Mouse (Mus musculus) heart, embryonic 15.5 days (tissue): ENCODE measurements around the gene Ino80d. TPM values are rescaled to one million over a fixed set of nuclear protein-coding genes. Genes with fewer than 3 reads are reported as not detected.

ENCODE experiments used
- ATAC-seq: fragments of 200-750 bp; cut with Nextera tagmentation; replicated peaks from 2 replicates; pipeline ENCODE4 v1.8.0; 2017; ENCODE audit warnings: low read depth, moderate TSS enrichment; ENCODE audit not compliant: insufficient number of reproducible peaks, insufficient read depth, low FRiP score
- H3K27ac ChIP-seq: fragments of 300-500 bp; sonication (generic); 2 replicates; pipeline ENCODE4 v1.5.1; 2015; ENCODE audit warnings: mild to moderate bottlenecking, inconsistent platforms
- H3K27me3 ChIP-seq: fragments of 300-500 bp; sonication (generic); 2 replicates; pipeline ENCODE4 v1.6.1; 2015; ENCODE audit warnings: inconsistent platforms
- H3K36me3 ChIP-seq: fragments of 300-500 bp; sonication (generic); 2 replicates; pipeline ENCODE4 v1.6.1; 2015; ENCODE audit warnings: mild to moderate bottlenecking, inconsistent platforms
- H3K4me1 ChIP-seq: fragments of 300-500 bp; sonication (generic); replicated peaks from 2 replicates; pipeline ENCODE4 v1.6.1; 2015; ENCODE audit warnings: inconsistent platforms
- H3K4me2 ChIP-seq: fragments of 300-500 bp; sonication (generic); 2 replicates; pipeline ENCODE4 v1.6.1; 2015; ENCODE audit warnings: inconsistent platforms, mild to moderate bottlenecking, moderate library complexity
- H3K4me3 ChIP-seq: fragments of 300-500 bp; sonication (generic); 2 replicates; pipeline ENCODE4 v1.5.1; 2015; ENCODE audit warnings: mild to moderate bottlenecking, inconsistent platforms
- H3K9ac ChIP-seq: fragments of 300-500 bp; sonication (generic); 2 replicates; pipeline ENCODE4 v1.6.1; 2015; ENCODE audit warnings: mild to moderate bottlenecking, inconsistent platforms
- H3K9me3 ChIP-seq: fragments of 300-500 bp; sonication (generic); replicated peaks from 2 replicates; pipeline ENCODE4 v1.6.1; 2016; ENCODE audit warnings: inconsistent platforms
- WGBS: fragments of 180-500 bp; shearing (Covaris S2); methylation state at CpG from one replicate; pipeline ENCODE4 v1.1.7; 2015; ENCODE audit warnings: mixed read lengths; 5-methylcytosine and 5-hydroxymethylcytosine counted together
- polyA plus RNA-seq: library from polyadenylated mRNA; unstranded; fragments of >200 nt; fragmentation: Nextera tagmentation; extraction: Ambion mirVana; gene quantifications from 2 replicates; pipeline ENCODE4 v1.2.1, GENCODE M21; 2015

Ino80d gene
- polyA plus RNA-seq, 1 experiment from 2014 or later, result 7.1 TPM

- no peak overlapping the region for H3K27ac ChIP-seq
- no peak overlapping the region for H3K4me3 ChIP-seq
- H3K4me2 ChIP-seq, result no peak overlapping the region
- H3K27me3 ChIP-seq, result no peaks in the 10 kb centered on the region
- H3K9me3 ChIP-seq, result no peaks in the 10 kb centered on the region; the same call in 1 of the 2 replicates
- peaks cover 62% of the 10 kb centered on the region for H3K36me3 ChIP-seq
- peaks cover 3% of the 10 kb centered on the region; the same call in 1 of the 2 replicates for H3K4me1 ChIP-seq
- 85% methylated on average over 6 of the region's 6 CpGs for WGBS
- no peak for ATAC-seq
- no peak overlapping the region for H3K9ac ChIP-seq
These were observed 7.5 kb upstream of the Ino80d start for GRCm38 (mm10) chr1:63122005-63122404.

DNA sequence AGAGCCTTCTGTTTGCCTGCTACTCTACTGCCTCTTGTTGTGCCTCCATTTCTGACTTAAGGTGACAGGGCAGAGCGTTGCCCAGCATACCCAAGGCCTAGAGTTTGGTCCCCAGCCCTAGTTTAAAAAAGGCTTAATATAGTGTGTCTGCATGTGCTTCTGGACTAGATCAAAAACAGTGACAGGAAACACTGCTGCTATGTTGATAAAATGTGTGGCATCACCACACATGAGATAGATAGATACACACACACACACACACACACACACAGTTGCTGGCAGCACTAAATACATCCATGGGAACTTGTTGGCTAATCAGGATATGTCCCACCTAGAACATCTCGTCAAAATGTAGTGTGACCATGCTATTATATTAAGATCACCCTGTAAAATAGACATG is 5.9 kb upstream of the Ino80d start:
- Histone ChIP-seq H3K27ac (no peak overlapping the region), H3K36me3 (peaks cover 59% of the 10 kb centered on the region), H3K4me3 (no peak overlapping the region), H3K27me3 (no peaks in the 10 kb centered on the region), H3K9me3 (no peaks in the 10 kb centered on the region; the same call in 1 of the 2 replicates), H3K4me1 (peaks cover 16% of the 10 kb centered on the region), H3K4me2 (no peak overlapping the region), H3K9ac (no peak overlapping the region)
- no peak for ATAC-seq
- 89% methylated on average over 2 of the region's 2 CpGs for WGBS

- 84% methylated on average over 4 of the region's 4 CpGs for WGBS
- peaks cover 59% of the 10 kb centered on the region for H3K36me3 ChIP-seq
- ATAC-seq, result no peak
- H3K27ac ChIP-seq, result no peak overlapping the region
- no peaks in the 10 kb centered on the region for H3K27me3 ChIP-seq
- H3K4me1 ChIP-seq, result peaks cover 16% of the 10 kb centered on the region
- H3K9me3 ChIP-seq, result no peaks in the 10 kb centered on the region; the same call in 1 of the 2 replicates
- H3K9ac ChIP-seq, result no peak overlapping the region
- no peak overlapping the region for H3K4me3 ChIP-seq
- H3K4me2 ChIP-seq, result no peak overlapping the region
These were observed 5.2 kb upstream of the Ino80d start for GRCm38 (mm10) chr1:63119675-63120074.

DNA sequence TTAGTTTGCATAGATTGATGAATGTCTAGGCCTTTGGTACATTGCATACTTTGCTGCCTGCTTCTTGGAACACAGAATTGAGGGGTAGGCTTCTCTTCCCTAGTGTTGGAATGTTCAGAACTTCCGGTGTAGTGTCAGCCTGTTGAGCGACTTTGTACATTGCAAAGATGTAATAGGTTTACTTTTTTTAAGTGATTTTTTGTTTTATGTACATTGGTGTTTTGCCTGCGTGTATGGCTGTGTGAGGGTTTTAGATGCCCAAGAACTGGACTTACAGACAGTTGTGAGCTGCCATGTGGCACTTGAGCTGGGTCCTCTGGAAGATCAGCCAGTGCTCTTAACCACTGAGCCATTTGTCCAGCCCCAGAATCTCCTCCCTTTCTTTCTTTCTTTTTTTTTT is 1.1 kb upstream of the Ino80d start:
- WGBS, result 27% methylated on average over 3 of the region's 3 CpGs
- peak overlapping the region; percentile 99; the same call in 1 of the 2 replicates for H3K9ac ChIP-seq
- ATAC-seq, result no peak

GRCm38 (mm10) chr1:63115096-63115495 is 629 bp upstream of the Ino80d start:
- Histone ChIP-seq H3K27ac (peak overlapping the region; percentile 96), H3K9me3 (no peaks in the 10 kb centered on the region), H3K36me3 (peaks cover 16% of the 10 kb centered on the region), H3K4me3 (peak overlapping the region; percentile 95), H3K9ac (peak overlapping the region; percentile 99), H3K4me1 (peaks cover 27% of the 10 kb centered on the region), H3K27me3 (no peaks in the 10 kb centered on the region), H3K4me2 (peak overlapping the region; percentile 72)
- WGBS, result 19% methylated on average over 4 of the region's 4 CpGs
- no peak for ATAC-seq

More for the DNA sequence above, 1.1 kb upstream of the Ino80d start:
- Histone ChIP-seq H3K27me3 (no peaks in the 10 kb centered on the region), H3K27ac (peak overlapping the region; percentile 96), H3K4me3 (peak overlapping the region; percentile 95), H3K36me3 (peaks cover 20% of the 10 kb centered on the region), H3K4me2 (peak overlapping the region; percentile 72), H3K9me3 (no peaks in the 10 kb centered on the region; the same call in 1 of the 2 replicates), H3K4me1 (peaks cover 25% of the 10 kb centered on the region)

GRCm38 (mm10) chr1:63113274-63114135 is 962 bp downstream of the Ino80d start:
- H3K4me2 ChIP-seq, result peak overlapping the region; percentile 72
- H3K36me3 ChIP-seq, result peaks cover 6% of the 10 kb centered on the region
- no peaks in the 10 kb centered on the region for H3K27me3 ChIP-seq
- ATAC-seq, result peak; percentile 63
- WGBS, result under 1% methylated on average over 59 of the region's 92 CpGs
- peaks cover 32% of the 10 kb centered on the region for H3K4me1 ChIP-seq
- peak overlapping the region; percentile 99 for H3K9ac ChIP-seq
- no peaks in the 10 kb centered on the region for H3K9me3 ChIP-seq
- peak overlapping the region; percentile 96 for H3K27ac ChIP-seq
- H3K4me3 ChIP-seq, result peak overlapping the region; percentile 95

DNA sequence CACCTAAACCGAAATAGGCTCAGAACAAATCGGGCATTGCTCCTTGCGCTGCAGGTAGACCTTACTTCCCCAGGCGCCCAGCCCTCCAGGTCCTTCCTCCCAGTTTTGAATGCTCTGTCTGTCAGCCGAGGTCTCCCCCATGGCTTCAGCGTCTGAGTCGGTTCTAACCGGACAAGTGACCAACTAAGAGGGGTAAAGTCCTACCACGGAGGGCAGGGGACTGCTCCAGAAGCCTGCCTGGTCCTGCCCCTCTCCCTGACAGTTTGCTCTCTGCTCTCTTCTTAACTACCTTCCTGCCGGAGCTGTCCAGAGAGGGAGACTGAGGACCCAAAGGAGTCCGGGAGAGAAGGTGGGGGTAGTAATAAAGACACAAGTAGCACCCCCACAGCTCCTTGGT is 1.6 kb downstream of the Ino80d start:
- Histone ChIP-seq H3K4me2 (peak overlapping the region; percentile 72), H3K9me3 (no peaks in the 10 kb centered on the region), H3K4me1 (peaks cover 38% of the 10 kb centered on the region), H3K36me3 (no peaks in the 10 kb centered on the region), H3K27me3 (no peaks in the 10 kb centered on the region), H3K4me3 (peak overlapping the region; percentile 95), H3K9ac (peak overlapping the region; percentile 99), H3K27ac (peak overlapping the region; percentile 96)
- WGBS, result 4% methylated on average over 11 of the region's 11 CpGs
- 0 out of 2 replicates have a peak, but pooled peaks have one; percentile 12 for ATAC-seq

DNA sequence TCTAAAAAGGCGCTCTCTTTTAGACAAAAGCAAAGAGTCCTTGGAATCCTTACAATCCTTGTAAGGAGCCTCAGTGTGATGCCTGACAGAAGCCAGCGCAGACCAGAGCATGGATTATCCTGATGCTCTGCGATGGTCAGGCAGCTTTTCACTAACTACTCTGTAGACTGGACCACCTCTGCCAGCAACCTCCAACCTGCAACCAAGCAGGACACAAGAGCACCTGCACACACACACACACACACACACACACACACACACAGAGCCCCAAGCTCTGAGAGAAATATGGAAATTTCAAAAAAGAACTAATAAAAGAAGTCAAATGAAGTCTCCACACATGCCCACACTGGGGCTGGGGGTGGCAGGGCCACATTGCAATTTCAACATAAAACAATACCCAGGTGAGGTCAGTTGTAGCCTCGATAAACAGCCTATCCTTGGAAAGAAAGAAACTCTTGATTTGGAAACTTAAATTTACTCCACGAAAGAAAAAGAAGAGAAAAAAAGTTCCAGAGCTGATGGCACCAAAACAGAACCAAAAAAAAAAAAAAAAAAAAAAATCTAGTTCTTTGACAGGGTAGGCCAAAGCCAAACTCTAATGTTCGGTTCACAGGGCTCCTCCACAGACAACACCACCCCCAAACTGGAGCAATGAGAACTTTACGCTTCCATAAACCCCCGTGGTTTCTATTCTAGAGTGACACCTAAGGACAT is 2.2 kb downstream of the Ino80d start:
- 43% methylated on average over 8 of the region's 8 CpGs for WGBS
- H3K36me3 ChIP-seq, result no peaks in the 10 kb centered on the region
- peak overlapping the region; percentile 72 for H3K4me2 ChIP-seq
- H3K9ac ChIP-seq, result peak overlapping the region; percentile 99
- ATAC-seq, result no peak
- no peaks in the 10 kb centered on the region for H3K27me3 ChIP-seq
- H3K27ac ChIP-seq, result peak overlapping the region; percentile 96
- peaks cover 43% of the 10 kb centered on the region for H3K4me1 ChIP-seq
- peak overlapping the region; percentile 95 for H3K4me3 ChIP-seq
- no peaks in the 10 kb centered on the region for H3K9me3 ChIP-seq

DNA sequence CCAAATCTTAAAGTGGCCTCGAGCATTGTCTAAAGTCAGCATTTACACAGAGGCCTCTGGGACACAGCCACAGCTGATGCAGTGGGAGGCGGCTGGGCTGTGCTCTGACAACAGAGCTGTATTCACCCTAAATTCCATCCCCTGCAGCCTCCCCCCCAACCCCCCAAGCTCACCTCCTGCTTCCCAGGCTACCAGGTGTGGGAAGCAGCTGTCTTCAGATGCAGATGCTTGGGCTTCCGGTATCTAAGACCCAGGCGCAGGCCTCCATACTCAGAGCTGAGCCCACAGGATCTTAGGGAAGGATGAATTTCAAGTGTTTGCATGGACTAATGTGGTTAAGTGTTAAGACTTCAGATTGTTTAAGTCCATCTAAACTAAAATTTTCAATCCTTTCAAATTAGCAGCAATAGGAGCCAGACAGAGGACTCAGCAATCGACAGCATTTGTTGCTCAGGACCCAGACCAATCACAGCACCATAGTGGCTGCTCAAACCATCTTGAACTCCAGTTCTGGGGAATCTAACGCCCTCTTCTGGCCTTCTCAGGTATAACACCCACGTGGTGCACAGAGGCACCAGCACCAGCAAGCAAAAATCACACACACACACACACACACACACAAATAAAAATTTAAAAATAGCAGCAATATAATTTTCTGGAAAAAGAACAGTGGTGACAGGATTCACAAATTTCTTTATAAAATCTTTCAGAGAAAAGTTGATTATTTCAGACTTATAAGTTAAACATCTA is 3.8 kb downstream of the Ino80d start:
- no peak overlapping the region for H3K4me2 ChIP-seq
- H3K4me3 ChIP-seq, result no peak overlapping the region
- no peaks in the 10 kb centered on the region for H3K36me3 ChIP-seq
- no peak for ATAC-seq
- no peaks in the 10 kb centered on the region for H3K9me3 ChIP-seq
- WGBS, result 55% methylated on average over 7 of the region's 7 CpGs
- no peak overlapping the region for H3K27ac ChIP-seq
- H3K4me1 ChIP-seq, result peaks cover 32% of the 10 kb centered on the region
- no peaks in the 10 kb centered on the region for H3K27me3 ChIP-seq
- no peak overlapping the region for H3K9ac ChIP-seq

DNA sequence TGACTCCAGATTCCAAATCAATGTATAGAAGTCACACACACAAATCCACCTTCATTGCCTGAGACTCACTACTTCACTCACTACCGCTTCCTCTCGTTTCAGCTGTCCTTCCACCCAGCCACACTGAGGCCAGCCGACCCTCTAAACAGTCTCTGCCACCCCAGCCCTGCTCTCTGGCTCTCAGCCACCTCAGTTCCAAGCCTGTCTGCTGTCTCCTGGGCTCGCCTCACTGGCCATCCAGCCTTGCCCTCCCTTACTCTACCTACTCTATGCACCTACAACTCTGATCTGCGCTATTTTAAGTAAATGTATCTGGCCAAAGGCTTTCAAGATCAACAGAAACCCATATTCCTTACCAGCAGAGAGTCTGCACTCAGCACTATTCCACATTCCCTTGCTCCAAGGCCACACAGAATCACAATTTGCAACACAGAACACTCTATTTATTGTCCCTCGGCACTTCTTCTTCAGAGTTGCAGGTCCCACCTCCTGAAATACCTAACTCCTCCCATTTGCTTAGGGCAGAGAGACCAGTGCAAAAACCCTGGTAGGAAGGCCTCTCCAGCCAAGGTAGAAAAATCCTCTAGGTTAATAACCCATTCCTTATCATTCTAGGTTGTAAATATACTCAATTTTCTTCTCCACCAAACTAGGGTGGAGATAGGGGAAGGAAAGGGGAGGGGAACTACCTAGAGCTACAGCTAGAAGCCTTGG is 6.7 kb downstream of the Ino80d start:
- H3K4me2 ChIP-seq, result peak overlapping the region; percentile 33; the same call in 1 of the 2 replicates
- no peaks in the 10 kb centered on the region for H3K27me3 ChIP-seq

More for the DNA sequence above, 6.7 kb downstream of the Ino80d start:
- peaks cover 38% of the 10 kb centered on the region for H3K4me1 ChIP-seq
- ATAC-seq, result peak; percentile 50; the same call in 1 of the 2 replicates
- H3K9ac ChIP-seq, result peak overlapping the region; percentile 12; the same call in 1 of the 2 replicates
- 0 out of 2 replicates have a peak overlapping the region, but pooled peaks have one; percentile 0 for H3K4me3 ChIP-seq
- H3K27ac ChIP-seq, result peak overlapping the region; percentile 63
- H3K9me3 ChIP-seq, result no peaks in the 10 kb centered on the region
- H3K36me3 ChIP-seq, result peaks cover 7% of the 10 kb centered on the region; the same call in 1 of the 2 replicates
- 29% methylated on average over 6 of the region's 6 CpGs for WGBS
